Mouse (Mus musculus) gastrocnemius, adult 2 months (tissue): ENCODE results near the gene Fam205c. TPM values are rescaled to one million over a fixed set of nuclear protein-coding genes. Genes with fewer than 3 reads are reported as not detected.

Experiments used
- DNase-seq: peaks from one replicate; pipeline ENCODE4 v3.0.0; 2022
- H3K27ac ChIP-seq: fragments of 200-600 bp; 2 replicates; pipeline ENCODE4 v1.8.1; 2022; ENCODE audit warnings: mild to moderate bottlenecking
- H3K4me3 ChIP-seq: fragments of 200-600 bp; 2 replicates; pipeline ENCODE4 v1.8.1; 2022; ENCODE audit warnings: mild to moderate bottlenecking, moderate library complexity
- CTCF ChIP-seq: fragments of 200-600 bp; IDR thresholded peaks from 2 replicates; pipeline ENCODE4 v1.8.1; 2022; ENCODE audit warnings: antibody characterized with exemption, mild to moderate bottlenecking, moderate library complexity
- intact Hi-C: fragments of 180-260 bp; cut with DNase I; formaldehyde crosslinking; loops from one replicate; pipeline ENCODE4 v1.15.1; 2025
- total RNA-seq, 2 experiments: library from RNA; stranded (reverse); gene quantifications; 2 replicates each; pipeline ENCODE4 v1.2.3; 2021

The Fam205c gene
- total RNA-seq, 2 experiments from 2014 or later = 0.38 to 0.89 TPM

DNA sequence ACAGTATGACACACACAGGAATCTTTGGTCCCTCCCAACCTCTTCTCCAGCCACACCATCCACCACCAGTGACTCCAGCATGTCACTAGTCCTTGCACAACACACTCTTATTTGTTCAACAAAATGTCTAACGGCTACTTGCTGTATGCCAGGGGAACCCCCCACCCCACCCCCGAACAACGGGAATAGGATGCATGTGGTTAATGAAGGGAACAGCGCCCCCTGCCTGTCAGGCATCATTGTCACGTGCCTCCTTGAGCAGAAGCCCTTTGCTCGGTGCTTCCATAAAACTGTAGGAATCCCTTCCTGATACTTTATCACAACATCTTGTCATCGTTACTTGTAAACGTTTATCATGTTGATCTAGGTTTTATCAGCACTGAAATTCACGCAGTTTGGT is 28.1 kb upstream of the Fam205c start:
- no peak overlapping the region for H3K27ac ChIP-seq
- peak; percentile 38 for TF ChIP-seq CTCF
- DNase-seq = peak; percentile 24
- H3K4me3 ChIP-seq = no peak overlapping the region
- intact Hi-C loops = no loop called here

DNA sequence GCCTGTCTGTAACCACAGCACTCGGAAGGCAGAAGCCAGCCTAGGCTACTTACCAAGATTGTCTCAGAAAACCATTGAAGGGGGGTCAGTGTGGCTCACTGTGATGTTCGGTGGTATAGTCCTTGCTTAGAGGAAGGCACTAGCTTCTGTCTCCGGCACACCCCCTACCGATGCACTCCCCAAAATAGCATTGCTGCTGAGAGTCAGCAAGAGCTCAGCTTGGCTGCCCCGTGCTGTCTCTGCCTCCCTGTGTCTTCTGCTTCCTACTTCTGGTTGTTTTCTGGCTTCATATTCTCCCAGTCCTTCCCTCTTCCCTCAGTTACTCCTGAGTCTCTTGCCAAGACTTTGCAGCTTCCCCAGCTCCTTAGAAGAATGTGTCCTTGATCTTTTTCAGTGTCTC is 26.8 kb upstream of the Fam205c start:
- no peak for DNase-seq
- Histone ChIP-seq H3K4me3 (no peak overlapping the region), H3K27ac (no peak overlapping the region)
- TF ChIP-seq CTCF = no peak
- intact Hi-C loops = no loop called here

DNA sequence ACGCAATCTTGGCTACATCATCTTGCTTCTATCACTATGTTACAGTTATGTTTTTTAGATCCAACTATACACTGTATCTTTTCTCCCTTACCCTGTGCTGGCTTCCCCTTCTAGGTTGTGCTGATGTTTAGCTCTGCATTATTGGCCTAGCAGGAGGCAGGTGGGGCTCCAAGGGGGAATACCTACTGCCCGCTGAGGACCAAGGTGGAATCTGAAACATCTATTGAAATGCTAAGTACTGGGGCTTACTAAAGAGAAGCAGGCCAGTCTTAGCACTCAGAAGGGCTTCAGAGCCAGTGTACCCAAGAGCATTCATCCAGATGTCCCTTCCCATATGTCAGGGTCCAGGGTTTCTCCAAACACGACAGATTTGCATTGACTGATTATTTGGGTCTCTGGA is 24.9 kb upstream of the Fam205c start:
- Histone ChIP-seq H3K4me3 (no peak overlapping the region), H3K27ac (no peak overlapping the region)
- DNase-seq = no peak
- TF ChIP-seq CTCF = no peak
- intact Hi-C loops = no loop called here

DNA sequence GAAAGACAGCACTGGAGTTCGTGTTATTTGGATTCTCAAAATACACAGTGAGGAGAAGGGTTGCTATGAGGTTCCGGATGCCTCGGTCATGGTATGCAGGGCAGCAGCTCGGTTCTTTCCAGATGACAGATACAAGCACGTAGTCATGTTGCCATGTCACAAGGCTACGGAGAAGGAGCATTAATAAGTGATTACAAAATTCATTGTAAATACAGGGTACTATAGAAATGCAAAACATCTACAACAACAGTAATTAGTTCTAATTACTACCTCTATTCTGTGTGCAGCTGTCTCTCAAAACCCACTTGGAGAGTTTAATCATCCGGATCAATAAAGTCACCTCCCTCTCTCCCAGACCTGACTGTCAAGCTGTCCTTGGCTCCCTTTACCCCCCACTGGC is 21.1 kb upstream of the Fam205c start:
- no peak for DNase-seq
- intact Hi-C loops = no loop called here
- TF ChIP-seq CTCF = no peak
- no peak overlapping the region for H3K4me3 ChIP-seq
- H3K27ac ChIP-seq = no peak overlapping the region

DNA sequence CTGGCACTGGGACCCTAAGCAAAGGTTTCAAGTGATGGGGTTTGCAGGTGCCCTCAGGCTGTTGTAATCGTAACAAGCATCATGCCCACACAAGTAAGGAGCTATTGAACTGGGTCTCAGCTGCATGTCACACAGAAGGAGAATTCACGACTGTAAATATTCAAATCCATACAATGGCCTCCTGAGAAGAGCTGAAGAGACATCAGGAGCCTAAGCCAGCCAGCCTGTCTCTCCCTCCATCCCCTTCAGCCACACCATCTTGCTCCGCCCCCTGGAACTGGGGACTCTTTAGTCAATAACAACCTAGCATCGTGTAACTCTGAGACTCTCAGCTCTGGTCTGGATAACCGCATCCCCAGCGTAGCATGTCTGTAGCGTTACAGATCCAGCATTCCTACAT is 17.1 kb upstream of the Fam205c start:
- no peak overlapping the region for H3K27ac ChIP-seq
- no peak for TF ChIP-seq CTCF
- DNase-seq = no peak
- no peak overlapping the region for H3K4me3 ChIP-seq
- intact Hi-C loops = no loop called here

DNA sequence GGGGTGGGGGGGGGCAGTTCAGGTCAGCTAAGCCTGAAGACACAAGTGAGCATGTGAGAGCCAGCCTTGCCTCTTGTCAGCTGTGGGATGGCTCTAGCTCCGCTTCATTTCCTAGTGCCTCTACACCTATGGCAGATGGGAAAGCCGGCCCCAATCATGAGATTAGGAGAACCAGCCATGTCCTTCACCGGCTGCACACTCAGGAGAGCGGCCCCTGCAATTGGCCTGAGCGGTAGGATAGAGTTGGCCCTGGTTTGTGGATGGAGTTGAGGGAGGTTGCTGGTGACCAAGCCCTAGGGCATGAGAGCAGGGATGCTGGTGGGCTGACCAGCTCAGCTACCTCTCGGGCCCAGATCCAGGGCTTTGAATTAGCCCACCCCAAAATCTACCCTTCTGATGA is 14.8 kb upstream of the Fam205c start:
- intact Hi-C loops = no loop called here
- no peak overlapping the region for H3K4me3 ChIP-seq
- no peak for TF ChIP-seq CTCF
- no peak overlapping the region for H3K27ac ChIP-seq
- no peak for DNase-seq

DNA sequence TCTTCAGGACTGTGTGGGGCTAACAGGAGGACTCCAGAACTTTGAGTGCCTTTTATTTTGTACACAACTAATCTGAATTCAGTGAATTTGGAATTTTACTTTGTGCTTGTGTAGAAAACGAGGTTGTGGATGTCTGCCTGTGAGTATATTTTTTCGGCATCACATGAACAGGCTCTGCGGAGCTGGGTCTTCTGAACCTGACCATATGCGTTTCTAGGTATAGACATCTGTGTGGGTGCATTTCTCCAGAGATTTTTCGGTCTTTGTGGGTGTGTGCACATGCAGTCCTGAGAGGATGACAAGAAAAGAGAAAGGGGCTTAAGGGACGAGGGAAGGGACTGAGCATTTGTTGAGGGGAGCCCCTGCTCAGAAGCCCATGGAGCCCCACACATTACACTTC is 12.9 kb upstream of the Fam205c start:
- no peak for DNase-seq
- intact Hi-C loops = no loop called here
- H3K4me3 ChIP-seq = no peak overlapping the region
- no peak overlapping the region for H3K27ac ChIP-seq
- TF ChIP-seq CTCF = no peak

DNA sequence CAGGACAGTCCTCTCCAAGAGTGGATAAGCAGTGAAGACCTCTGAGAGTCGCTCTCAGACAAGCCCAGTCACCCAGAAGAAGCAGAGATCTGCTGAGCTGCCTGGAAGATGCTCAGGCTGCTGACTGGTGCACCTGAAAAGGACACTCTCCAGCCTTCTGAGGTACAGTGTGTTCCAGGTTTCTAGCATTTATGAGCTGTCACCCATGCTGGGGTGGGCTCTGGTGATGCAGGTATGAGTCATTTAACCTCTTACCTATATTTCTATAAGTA is 6.6 kb upstream of the Fam205c start:
- no peak overlapping the region for H3K27ac ChIP-seq
- no peak for TF ChIP-seq CTCF

DNA sequence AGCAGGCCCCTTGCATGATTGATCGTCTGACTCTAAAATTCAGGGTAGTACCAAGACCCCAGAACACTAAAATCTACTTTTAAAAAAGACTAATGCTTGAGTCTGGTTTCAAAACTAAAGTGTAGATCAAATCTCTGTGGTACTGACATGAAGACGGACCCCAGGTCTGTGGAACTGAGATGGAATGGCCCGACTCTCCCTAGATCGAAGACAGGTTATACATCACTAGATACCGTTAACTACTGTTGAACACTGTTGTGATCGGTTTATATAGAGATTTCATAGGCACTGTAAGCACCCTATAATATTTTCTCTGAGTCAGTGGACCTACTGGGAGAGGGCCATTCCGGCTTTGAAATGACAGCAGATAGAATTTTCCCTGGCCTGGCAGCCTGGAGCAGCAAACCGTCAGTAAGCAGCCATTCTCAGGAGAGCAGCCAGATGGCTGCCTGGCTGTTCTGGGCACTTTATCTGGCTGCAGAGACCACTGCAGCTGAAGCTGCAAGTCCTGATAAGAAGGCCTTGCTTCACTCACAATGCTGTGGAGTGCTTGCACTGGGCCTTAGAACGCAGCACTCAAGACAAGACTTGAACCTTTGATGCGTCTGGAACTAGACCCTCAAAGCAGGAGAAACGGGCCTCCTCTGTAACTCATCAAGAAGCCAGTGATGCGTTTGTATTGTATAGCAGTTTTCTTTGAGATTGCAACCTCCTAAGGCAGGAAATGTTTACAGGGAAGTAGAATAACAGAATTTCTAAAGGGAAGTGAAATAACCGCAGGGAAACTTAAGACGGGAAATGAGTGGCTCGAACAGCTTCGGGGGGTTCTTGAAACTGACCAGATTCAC is 6.0 kb upstream of the Fam205c start:
- intact Hi-C loops = no loop called here
- no peak for DNase-seq
- no peak overlapping the region for H3K27ac ChIP-seq
- no peak for TF ChIP-seq CTCF
- H3K4me3 ChIP-seq = no peak overlapping the region

More for the DNA sequence above, 6.6 kb upstream of the Fam205c start:
- intact Hi-C loops = no loop called here
- H3K4me3 ChIP-seq = no peak overlapping the region
- DNase-seq = no peak

DNA sequence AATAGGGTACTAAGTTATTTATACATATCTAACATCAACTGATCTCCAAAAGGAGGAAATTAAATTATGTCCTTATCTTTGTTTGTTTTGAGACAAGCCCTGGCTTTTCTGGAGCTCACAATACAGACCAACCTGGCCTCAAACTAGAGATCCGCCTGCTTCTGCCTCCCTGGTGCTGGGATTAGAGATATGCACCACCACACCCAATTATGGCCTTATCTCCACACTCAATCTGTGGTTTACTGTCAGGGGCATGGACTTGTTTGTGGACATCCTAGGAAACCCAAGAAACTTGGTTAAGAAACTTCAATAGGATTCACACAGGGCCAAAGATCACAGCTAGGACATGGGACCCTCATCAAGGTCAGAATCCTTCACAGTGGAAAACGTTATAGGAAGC is 3.6 kb upstream of the Fam205c start:
- no peak for TF ChIP-seq CTCF
- no peak overlapping the region for H3K27ac ChIP-seq
- H3K4me3 ChIP-seq = no peak overlapping the region
- intact Hi-C loops = loop anchor here (1.0 kb wide), 2 partner anchors 69 to 88 kb away; no protein-coding TSS in a partner anchor
- DNase-seq = no peak

DNA sequence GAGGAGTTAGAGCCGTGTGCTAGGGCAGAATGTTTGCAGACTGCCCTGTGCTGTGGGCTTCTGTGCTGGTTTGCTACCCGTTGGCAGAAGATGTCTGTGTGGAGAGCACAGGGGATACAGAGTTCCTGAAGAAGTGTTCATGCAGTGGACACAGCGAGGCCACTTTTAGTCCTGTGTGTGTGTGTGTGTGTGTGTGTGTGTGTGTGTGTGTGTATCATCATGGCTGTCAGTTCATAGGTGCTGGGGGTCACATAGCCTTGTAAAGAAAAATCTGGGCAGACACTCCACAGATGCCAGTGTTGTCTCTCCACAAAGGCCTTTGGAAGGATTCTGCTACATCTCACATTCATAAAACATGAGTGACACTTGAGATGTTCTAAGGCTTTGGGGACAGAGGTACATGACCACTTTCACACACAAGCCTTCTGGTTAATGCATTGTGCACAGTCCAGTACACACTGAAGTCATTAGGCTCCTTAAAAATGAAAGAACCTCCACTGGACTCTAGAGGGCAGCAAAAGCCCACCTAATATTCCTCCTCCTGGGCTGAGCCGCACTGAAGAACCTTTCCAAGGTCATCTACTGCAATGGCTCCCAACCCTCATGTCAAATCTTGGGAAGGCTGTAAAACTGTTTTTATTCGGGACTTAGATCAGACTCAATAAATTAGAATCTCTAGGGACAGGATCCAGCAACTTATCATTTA is 2.7 kb upstream of the Fam205c start:
- intact Hi-C loops = loop anchor here (1.0 kb wide), 2 partner anchors 70 to 89 kb away; no protein-coding TSS in a partner anchor
- H3K4me3 ChIP-seq = no peak overlapping the region
- TF ChIP-seq CTCF = peak; percentile 71
- DNase-seq = peak; percentile 50
- H3K27ac ChIP-seq = no peak overlapping the region

DNA sequence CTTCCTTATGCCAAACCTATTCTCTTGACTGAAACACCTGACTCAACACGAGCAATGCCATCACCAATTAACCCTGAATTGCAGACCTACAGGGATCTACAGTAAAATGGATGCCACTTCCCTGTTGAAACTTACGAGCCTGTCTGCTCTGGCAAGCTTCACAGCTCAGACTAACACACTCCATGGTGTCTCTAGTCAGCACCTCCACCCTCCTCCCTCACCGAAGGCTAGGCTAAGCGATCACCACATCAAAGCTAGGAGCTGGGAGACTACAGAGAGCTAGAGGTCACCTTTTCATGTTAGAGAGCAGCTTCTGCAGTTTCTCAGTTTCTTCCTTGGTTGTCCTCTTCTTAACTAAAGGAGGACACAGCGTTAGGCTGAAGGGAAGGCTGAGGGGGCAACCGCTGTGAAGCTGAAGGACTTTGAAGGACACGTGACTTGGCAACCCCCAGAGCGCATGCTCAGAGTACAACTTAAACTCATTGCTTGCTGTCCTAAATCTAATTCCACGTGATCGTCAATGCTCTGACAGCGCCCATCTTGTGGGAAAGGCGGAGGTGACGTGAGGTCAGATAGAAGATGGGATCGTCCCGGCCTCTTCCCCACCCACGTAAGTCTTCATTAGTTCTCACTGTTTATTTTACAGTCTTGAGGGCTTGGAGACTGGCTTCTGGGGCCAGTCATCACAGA is 1.1 kb downstream of the Fam205c start:
- Histone ChIP-seq H3K27ac (no peak overlapping the region), H3K4me3 (no peak overlapping the region)
- no peak for TF ChIP-seq CTCF
- intact Hi-C loops = no loop called here
- DNase-seq = no peak

DNA sequence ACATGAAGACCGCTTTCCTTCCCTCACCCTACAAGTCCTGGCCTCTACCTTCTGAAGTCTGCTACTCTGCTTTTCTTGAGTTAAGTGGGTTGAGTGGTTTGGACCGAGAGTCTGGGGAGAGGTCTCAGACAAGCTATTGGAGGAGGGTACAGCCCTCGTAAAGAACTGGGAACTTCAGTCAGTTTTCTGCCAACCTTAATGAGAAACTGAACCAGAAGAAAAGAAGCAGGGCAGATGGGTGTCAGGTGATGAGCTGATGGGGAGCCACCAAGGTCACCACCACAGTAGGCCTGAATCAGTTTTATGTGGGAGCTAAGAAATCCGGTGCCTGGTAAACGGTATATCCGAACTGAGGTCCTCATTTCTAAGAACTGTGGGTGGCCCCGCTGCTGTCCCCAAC is 1.9 kb downstream of the Fam205c start:
- intact Hi-C loops = no loop called here
- TF ChIP-seq CTCF = no peak
- no peak for DNase-seq
- H3K4me3 ChIP-seq = no peak overlapping the region
- no peak overlapping the region for H3K27ac ChIP-seq
